Mouse (Mus musculus) thymus, adult 18-20 months (tissue): ENCODE measurements around the gene Ptpru.
A peak's percentile ranks its signal among the peaks of the same experiment; 100 is the strongest.
"Not testable (repeated sequence)": the region's sequence is repeated elsewhere in the genome, so short reads cannot be mapped to it uniquely, and the experiment has no call there.

Source experiments
- DNase-seq, 2 experiments: peaks; one replicate each; pipeline ENCODE4 v3.0.0; 2022; ENCODE audit warnings: mixed read lengths in 2 of 2

Gene Ptpru

DNA sequence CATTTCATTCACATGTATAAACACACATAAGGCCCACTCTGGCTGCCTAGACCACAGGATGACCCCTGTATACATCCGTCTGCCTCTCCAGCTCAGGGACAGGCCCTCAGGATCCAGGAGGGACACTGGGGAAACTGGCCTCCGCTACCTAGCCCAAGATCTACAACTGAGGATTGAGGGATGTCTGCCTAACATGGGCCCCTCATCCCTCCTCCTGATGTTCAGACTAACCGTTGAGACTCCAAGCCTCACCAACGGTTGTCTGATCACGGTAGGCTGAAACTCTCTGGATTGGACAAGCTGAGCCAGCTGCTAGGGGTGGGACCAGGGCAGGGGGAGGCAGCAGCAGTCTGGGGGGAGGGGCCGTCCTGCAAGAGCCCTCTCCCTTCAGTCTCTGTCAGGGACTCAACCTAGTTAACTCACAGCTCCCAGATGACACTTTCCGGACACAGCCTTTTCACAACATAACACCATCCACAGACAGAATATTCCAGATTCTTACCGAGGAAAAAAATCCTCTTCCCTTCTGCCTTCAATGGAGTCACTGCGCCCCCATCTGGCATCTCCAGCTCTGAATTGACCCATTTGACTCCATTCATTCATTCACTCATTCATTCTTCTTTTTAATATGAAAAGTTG, 4.0 kb downstream of the Ptpru start:
- DNase-seq: no peak

DNA sequence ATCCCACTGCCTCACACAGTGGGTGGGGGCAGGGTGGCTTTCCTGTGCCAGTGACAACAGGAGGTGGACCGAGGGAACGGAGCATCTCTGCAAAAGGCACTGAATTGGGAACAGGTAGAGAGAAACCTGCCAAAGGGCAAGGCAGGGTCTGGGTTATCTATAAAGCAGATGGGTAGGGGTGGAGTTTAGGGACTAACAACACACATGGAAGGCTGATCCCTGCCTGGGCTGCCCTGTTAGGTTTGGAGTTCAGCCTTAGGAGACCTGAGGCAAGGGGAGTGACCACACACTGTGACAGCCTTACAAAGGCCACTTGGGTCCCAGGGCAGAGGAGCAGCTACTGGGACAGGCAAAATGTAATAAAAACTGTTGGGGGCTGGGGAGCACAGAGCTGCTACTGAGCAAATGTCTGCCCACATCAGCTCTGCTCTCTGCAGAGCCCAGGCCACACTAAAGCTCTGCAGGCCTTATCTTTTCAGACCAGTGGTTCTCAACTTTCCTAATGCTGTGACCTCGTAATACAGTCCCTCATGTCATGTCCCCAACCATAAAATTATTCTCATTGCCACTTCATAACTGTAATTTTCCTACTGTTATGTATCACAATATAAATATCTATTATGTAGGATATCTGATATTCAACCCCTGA, 5.2 kb downstream of the Ptpru start:
- DNase-seq: no peak

DNA sequence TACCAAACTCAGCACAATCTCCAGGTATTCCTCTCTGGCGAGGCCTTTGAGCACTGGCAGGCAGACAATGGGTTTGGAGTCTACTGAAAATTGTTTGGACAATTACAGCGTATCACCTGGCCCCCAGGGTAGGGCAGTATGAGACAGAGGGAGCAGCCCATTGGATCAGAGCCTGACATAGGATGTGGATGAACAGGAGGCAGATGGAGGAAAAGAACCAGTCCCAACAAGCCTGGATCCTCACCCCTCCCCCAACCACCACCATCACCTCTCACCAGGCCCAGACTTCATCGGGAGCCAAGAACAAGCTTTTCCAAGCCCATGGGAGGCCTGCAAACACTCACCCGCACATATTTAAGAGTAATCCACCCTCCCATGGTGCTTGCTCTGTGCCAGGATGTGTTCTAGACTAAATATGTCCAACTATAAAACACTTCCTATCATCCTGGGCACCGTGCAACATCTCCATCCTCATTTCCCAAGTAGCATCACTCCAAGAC, 6.5 kb downstream of the Ptpru start:
- no peak for DNase-seq

DNA sequence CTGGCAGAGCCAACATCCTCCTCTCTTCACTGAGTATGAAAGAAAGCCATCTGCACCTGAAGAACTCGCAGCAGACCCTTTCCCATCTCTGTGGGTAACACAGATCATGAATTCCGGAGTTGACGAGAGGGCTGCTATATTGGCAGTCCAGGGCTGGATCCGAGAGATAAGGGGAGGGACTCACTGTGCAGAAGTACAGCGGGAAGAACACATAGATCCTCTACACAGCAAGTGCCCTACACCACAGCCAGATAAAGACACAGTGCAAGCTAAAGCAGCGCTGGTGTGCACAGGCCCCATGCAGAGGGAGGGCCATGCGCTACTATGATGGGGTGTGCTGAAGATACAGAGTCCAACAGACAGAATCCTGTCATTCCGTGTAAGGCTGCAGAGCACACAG, 9.0 kb downstream of the Ptpru start:
- no peak for DNase-seq

DNA sequence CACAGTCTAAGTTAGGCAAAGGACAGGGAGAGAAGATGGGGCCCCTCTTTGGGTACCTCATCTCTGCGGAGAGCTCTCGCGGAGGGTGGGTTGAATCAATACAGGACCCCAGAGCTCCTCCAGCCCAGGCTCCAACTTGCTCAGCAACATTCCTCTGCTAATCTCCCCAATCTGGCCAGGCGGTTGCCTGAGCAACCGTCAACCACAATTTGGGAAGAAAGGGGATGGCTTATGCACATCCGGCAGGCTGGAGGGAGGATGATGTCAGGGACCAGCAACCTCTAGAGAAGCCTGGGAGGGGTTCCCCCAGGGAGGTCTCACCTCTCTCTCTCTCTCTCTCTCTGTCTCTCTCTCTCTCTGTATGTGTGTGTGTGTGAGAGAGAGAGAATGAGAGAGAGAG, 11.2 kb downstream of the Ptpru start:
- no peak for DNase-seq

DNA sequence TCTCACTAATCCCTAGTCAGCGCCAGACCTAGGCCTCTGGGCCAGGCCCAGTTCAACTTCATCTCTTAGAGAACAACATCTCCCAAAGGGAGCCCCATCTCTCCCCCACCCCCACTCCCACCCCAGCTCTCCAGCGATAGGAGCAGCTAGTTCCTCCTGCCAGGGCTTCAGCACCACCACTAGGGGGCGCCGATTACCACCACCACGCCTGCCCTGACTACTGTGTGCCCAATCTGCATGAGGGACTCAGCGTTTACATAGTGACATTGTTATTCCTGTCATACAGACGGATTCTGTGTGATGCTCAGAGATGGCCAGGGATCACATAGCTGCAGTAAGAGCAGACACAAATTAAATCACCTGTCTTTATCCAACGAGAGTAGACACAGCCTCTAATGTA, 12.3 kb downstream of the Ptpru start:
- peak in 1 of 2 experiments; percentile 11 for DNase-seq

DNA sequence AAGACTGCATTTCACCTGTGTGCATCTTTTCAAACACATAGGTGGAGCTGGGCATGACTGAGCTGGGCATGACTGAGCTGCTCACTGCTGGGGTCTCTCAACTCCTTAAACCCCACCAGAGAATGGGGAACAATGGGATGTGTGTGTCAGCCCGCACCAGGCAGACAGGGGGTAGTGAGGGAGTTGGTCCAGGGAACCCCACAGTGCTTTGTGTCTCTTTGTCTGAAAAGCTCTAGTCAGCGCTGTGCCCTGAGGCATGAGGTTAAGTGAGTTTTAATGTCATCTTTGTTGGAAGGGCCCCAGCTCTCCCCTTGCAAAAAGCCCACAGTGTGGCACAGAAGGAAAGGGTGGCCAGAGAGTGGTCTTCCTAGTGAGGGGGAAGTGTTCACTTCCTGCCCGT, 13.1 kb downstream of the Ptpru start:
- DNase-seq: no peak

DNA sequence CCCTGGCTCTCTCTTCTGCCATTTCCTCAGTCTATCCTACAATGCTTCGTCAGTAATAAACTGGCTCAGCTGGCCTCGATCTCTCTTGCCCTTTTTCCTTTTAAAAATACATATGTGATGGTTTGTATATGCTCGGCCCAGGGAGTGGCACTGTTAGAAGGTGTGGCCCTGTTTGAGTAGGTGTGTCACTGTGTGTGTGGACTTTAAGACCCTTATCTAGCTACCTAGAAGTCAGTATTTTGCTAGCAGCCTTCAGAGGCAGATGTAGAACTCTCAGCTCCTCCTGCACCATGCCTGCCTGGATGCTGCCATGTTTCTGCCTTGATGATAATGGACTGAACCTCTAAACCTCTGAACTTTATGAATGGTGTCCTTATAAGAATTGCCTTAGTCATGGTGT, 15.5 kb downstream of the Ptpru start:
- no peak for DNase-seq

DNA sequence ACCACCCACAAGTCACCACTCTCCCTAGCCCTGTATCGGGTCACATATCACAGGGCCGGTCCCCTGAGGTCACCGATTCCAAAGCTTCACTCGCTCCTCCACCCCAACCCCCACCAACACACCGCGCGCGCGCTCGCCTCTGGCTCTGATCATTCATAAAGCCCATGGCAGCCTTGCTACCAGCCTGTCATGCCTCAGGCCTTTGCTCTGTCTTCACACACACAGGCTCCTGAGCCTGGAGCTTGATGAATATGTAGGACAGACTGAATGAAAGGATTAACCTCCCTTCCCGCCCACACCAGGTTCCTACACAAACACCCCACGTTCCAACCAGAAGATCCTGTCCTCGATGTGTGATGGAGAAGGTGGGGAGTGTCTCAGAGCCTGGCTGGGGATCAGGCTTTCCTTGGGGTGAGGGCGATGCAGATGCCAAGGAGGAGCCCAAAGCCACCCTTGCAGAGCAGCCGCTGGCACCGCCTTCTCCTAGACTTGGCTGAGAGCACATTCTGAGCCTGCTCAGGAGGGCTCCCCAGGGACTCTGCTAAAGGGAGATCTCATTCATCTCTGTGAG, 16.8 kb downstream of the Ptpru start:
- DNase-seq: no peak

DNA sequence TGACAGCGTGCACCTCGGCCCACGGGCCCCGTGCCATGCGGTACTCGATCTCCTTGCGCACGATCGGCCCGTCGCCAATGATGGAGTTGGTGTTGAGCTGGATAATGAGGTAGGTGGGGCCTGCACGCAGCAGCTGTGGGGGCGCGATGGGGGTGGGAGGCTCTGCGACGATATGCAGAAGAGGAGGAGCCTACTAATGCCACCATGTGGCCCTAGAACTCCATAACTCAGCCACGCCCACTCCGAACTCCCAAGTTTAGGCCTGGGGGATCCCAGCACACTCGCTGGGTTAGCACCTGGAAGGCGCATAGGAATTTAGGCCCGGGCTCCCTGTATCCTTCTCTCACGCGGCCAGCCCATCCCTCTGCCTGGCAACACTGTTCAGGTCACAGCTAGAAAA, 19.2 kb downstream of the Ptpru start:
- DNase-seq: no peak

DNA sequence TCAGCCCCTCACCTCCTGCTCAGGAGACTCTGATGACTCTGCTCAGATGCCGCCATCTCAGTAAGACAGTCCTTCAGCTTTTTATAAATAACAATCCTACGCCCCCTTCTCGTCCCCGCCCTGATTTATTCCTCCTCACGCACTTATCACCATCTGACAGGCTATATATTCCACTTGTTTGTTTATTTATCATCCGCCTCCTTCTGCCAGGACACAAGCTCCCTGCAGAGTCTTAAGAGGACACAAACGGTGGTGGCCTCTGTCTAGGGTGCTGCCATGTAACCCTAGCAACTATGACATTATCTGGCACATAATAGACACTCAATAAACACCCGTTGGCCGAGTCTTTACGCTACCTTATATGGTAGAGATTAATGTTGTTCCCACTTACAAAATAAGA, 22.3 kb downstream of the Ptpru start:
- no peak for DNase-seq

DNA sequence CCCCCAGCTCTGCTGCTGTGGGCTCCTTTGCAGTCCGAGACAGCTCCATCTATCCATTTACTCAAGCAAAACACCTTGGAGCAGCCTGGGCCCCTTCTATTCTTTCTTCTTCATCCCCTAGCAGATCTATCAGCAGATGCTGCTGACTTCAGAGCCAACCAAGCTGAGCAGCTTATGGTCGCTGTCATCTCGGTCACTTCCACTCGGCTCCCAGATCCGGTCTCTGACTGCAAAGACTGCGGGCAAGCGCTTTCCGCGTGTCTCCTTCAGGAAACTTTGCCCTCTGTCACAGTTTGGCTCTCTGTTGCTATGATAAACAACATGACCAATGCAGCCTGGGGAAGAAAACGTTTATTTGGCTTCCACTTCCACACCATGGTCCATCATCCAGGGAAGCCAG, 23.2 kb downstream of the Ptpru start:
- DNase-seq: no peak

DNA sequence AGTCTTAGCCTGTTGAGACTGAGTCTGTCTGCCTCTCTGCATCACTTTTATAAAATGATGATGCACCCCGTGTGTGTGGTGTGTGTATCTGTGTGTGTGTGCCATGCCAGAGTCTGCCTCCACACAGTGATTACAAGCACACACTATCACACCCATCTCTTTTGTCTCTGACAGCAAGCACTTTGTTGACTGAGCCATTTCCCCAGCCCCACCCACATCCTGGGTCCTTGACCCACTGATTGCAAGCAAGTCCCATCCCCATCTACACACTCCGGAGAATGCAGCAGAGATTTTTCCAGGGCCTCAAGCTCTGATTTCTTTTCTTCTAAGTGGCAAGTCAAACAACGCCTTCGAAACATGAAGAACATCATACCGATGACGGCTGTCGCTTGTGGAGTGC, 24.3 kb downstream of the Ptpru start:
- DNase-seq: no peak

DNA sequence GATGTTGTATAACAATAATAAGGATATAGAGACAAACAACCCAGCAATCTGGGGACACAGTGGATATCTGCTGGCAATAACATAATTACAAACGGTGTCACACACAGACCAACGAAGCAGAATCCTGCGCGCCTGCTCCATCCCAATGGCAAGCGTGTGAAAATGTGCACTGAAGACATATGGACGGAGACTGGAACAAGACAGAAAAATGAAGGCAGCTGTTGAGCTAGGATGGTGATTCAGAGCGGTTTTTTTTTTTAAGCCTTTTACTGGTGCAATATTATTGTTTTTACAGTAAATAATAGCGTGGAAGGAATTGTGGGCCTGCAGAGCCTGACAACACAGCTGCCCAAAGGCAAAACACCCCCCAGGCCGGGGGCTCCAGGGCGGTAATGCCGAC, 25.6 kb downstream of the Ptpru start:
- no peak for DNase-seq

DNA sequence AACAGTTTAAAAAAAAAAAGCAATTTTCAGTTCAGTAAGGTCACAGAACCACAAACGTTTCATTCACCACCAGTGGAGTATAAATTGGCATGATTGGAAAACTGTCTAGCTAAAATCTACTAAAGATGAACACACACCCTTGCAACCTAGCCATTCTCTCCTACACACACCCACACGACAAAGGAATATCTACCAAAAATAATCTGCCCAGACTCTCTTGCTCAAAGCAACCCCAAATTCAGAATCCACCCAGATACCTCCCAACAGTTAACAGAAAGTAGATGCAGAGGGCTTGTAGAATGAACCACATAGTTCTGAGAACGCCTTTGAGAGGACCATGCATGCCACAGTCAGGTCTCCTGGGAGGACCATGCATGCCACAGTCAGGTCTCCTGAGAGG, 32.8 kb downstream of the Ptpru start:
- DNase-seq: no peak

DNA sequence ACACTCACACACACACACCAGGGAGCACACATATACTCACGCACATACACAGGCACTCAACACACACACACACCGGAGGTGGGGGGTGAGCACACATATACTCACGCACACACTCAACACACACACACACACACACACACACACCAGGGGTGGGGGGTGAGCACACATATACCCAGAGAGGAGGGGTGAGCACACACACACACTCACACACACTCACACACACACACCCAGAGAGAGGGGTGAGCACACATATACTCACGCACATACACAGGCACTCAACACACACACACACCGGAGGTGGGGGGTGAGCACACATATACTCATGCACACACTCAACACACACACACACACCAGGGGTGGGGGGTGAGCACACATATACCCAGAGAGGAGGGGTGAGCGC, 33.4 kb downstream of the Ptpru start:
- not testable (repeated sequence) for DNase-seq

DNA sequence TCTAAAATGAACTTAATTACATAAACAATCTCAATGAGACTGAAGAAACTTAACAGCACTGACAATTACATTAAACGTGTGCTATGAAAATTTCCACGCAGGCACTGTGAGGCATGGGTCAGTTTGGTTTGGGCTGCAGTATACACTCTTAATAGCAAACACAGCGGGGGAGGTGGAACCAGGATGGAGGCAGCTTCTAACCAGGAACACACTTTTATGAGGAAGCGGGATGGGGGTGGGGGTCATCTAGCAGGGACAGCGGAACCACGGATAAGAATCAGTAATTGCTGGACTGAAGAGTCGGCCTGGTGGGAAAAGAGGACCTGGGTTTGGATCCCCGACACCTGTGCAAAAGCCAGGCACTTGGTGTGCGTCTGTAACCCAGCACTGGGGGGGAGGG, 34.2 kb downstream of the Ptpru start:
- DNase-seq: no peak

DNA sequence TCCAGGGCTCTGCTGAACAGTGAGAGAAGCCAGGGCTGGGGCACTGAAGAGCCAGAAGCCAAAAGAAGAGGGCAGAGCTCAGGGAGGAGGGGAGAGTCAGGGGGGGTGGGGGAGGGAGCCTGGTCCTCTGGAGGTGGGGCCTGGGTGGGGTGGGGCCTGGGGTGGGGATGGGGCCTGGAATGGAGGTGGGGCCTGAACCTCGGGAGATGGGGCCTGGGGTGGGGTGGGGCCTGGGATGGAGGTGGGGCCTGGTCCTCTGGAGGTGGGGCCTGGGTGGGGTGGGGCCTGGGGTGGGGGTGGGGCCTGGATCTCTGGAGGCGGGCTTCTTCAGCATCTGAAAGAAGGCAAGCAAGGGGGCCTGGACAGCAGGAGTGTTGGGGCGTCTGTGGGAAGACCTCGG, 39.1 kb downstream of the Ptpru start:
- DNase-seq: no peak

DNA sequence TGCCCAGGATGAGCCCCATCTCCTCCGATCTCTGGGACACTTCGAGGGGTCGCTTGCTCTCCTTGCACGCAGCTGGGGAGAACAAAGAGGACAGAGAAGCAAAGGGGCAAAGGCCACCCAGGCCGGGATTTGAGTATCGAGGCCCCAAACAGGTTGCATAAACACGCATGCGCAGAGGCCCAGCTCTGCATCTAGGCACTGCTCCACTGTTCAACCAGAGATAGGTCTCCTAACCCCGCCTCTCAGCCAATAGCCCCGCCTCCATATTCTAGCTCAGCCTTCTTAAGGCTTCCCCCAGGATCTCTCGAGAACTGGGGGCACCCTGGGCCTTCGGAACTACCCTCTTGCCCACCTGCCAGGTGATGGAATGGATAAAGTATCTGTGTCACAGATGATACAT, 40.2 kb downstream of the Ptpru start:
- DNase-seq: no peak

DNA sequence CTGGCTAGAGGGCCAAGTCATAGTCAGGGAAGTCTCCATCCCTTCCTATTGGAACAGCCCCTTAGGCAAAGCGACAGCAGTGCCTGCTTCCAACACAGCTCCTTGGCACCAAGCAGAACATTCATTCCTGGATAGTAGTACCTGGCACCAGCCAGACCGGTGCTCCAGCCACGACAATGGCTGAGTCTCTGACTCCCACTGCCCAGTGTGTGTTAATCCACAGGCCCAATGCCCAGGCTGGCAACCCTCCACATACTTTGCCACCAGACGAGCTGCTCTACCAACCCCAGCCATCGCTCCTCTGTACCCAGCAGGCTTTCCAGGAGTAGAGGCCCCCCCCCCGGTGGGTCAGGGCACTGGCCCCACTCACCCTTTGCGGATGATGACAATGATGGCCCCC, 40.6 kb downstream of the Ptpru start:
- DNase-seq: no peak

DNA sequence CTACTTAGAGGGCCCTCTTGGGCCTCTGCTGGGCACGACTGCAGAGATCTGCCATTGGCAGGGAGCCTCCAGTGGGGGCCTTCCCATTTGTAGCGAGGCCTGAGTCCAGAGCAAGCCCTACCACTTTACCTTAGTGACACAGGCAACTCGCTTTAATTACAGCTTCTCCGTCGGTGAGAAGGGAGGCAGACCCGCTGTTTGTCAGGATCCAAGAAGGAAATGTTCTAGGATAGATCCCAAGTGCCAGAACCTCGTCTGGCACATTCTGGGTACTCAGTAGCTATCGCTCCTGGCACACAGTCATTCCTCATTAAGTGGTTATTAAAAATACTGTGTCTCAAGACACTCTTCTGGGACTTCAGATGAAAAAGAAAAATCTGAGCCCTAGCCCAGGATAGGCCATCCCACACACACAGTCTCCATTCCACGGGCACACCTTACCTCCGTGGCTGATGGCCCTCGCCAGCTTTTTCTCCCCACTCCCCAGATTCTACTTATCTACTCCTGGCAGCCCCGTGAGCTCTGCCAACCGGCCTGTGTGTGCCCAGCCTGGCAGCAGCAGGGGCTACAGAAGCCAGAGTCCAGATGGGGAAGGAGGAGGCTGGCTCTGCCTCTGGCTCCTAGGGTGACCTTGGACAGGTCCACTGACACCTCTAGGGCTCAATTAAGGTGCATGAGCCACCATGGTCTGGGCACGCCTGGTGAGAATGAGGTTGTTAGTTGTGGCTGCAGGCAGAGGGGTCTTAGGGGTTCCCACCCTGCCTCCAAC, 41.6 kb downstream of the Ptpru start:
- DNase-seq: no peak

DNA sequence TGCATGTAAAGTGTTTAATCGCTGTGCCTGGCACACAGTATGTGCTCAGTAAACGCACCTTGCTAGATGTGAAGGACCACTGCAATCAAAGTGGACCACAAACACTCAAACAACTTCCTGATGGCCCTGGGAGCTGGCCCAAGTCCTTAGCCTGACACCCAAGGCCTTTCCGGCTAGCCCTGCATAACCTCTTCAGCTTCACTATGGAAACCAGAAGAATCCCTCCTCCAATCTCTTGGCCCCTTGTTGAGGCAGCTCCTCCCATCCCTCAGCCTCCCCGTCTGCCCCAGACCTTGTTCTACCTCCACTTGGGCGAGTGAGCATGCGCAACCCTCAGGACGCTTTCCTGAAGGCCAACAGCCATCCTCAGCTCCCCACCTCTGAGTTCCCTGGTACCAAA, 51.3 kb downstream of the Ptpru start:
- no peak for DNase-seq

DNA sequence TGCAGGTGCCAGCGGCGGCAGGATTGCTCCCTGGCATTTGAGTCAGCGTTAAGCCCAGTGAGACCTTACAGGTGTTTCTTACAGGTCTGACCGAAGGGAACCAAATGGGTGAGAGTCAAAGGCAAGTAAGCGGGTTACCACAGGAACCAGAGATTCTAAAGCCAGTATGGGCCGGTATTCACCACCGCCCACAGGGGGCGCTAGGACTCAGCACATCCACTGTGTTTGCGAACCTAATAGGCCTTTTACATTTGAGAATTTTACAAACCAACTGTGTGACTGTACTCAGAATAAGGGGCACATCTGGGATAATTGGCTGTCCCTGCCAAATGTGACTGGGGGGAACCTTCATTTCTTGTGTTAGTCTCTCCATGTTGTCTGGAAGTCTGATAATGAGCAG, 54.1 kb downstream of the Ptpru start:
- DNase-seq: no peak

DNA sequence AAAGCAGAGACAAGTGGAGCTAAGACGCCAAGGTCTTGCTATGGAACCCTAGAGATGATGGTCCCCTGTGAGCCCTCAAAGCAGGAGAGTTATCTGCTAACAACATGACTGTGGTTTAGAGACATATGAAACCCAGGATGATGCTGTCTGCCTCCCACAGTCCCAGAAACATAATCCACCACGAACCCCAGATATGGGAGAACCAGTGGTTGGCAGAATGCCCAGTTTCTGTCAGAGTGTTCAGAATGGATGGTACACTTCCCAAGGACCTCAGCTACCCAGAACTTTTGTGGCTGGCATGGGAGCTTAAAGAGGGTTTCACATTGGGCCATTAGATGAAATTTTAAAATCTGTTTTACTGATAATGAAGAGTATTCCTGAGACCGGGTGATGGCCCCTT, 57.1 kb downstream of the Ptpru start:
- DNase-seq: no peak
